Mouse (Mus musculus) lung, adult 2 months (tissue): ENCODE data around the gene CN725425. TPM values are rescaled to one million over a fixed set of nuclear protein-coding genes. Genes with fewer than 3 reads are reported as not detected.

Source experiments
- DNase-seq: peaks from one replicate; pipeline ENCODE4 v3.0.0; 2022
- H3K4me1 ChIP-seq: fragments of 200-500 bp; 2 replicates; pipeline ENCODE4 v1.6.1; 2011; ENCODE audit warnings: low read length; ENCODE audit not compliant: control insufficient read depth, insufficient read depth
- H3K4me3 ChIP-seq: fragments of 200-500 bp; replicated peaks from 2 replicates; pipeline ENCODE3; 2011; ENCODE audit warnings: low read depth, mild to moderate bottlenecking, control low read depth, low read length; ENCODE audit errors: extremely low read depth
- CTCF ChIP-seq: fragments of 200-500 bp; IDR thresholded peaks from 2 replicates; pipeline ENCODE4 v1.5.1; 2011; ENCODE audit warnings: mild to moderate bottlenecking, low read length, control low read depth; ENCODE audit not compliant: insufficient read depth
- POLR2A ChIP-seq: fragments of 200-500 bp; IDR thresholded peaks from 2 replicates; pipeline ENCODE4 v1.6.1; 2011; ENCODE audit warnings: low read depth, mild to moderate bottlenecking, control low read depth, low read length, borderline replicate concordance; ENCODE audit errors: extremely low read depth
- WGBS: fragments of 180-500 bp; shearing (Covaris S2); methylation state at CpG from one replicate; pipeline ENCODE4 v1.1.7; 2018; 5-methylcytosine and 5-hydroxymethylcytosine counted together
- polyA plus RNA-seq: library from polyadenylated mRNA; depleted of rRNA; stranded (reverse); fragments of >200 nt; gene quantifications from 2 replicates; pipeline ENCODE4 v1.2.3, GENCODE M21; 2012; rRNA removed

CN725425 gene
- polyA plus RNA-seq: not detected in 2 replicates

DNA sequence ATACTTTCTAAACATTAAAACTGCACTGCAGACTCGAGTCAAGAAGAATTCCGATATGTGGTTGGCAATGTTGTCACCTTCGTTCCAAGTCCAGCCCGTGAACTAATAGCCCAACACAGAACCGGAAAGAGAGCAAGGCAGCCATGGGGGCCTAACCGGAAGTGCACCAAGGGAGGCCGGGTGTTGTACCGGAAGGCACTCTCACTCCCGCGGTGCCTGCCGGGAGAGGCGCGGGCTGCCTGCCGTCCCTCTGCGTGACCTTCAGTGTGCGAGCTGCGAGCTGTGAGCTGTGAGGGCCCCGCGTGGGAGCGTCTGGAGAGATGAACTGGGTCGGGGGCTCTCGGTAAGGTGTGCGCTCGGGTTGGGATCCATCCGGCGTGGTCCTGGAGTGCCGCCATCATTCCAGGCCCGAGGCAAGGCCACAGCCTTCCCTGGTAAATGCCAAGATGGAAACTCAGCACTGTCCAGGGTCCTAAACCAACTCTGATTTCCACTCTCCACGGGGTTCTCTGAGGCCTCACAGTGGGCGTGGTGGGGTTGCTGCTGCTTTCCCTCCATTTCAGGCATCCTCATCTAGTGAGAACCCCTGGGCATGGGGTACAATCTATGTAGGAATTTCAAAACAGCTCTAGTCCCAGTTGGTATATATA, at the start of gene CN725425:
CN725425 (plus strand) TSS at position 239 of the 650 bp plus-strand sequence.
- Histone ChIP-seq H3K4me1 (no peaks in the 10 kb centered on the region), H3K4me3 (no peak within 1 kb of the TSS)
- no peak for TF ChIP-seq POLR2A
- TF ChIP-seq CTCF: no peak
- DNase-seq: no peak
- 89% methylated on average over 30 of the region's 30 CpGs for WGBS

DNA sequence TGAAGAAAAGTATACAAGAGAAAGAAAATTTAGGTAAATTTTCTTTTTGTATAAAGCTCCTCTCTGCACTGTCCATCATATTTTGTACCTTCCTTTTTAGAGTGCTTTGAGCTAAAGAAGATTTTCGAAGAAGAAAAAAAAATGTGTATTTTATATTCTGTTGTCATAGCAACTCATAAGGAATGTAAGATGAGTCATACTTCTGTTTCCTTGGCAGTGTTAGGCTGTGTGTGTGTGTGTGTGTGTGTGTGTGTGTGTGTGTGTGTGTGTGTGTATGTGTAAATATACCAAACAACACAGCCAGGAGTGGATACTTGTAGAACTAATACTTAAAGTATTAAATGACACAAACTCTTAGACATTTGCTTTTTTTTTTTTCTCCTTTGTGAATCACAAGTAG, 46.7 kb upstream of the CN725425 start:
- TF ChIP-seq POLR2A: no peak
- no peaks in the 10 kb centered on the region for H3K4me1 ChIP-seq
- WGBS: 22% methylated on average over 1 of the region's 1 CpGs
- H3K4me3 ChIP-seq: no peak overlapping the region
- DNase-seq: no peak

- no peak for TF ChIP-seq POLR2A
- TF ChIP-seq CTCF: no peak
- no peak overlapping the region for H3K4me3 ChIP-seq
- no peak for DNase-seq
- no peaks in the 10 kb centered on the region for H3K4me1 ChIP-seq
- WGBS: 75% methylated on average over 3 of the region's 3 CpGs
These were observed 46.0 kb upstream of the CN725425 start for GRCm38 (mm10) chr15:91153311-91153710.

GRCm38 (mm10) chr15:91161153-91161552, 38.1 kb upstream of the CN725425 start:
- no peak overlapping the region for H3K4me3 ChIP-seq
- no peaks in the 10 kb centered on the region for H3K4me1 ChIP-seq
- WGBS: 70% methylated on average over 5 of the region's 5 CpGs
- DNase-seq: no peak
- TF ChIP-seq POLR2A (no peak), CTCF (no peak)

DNA sequence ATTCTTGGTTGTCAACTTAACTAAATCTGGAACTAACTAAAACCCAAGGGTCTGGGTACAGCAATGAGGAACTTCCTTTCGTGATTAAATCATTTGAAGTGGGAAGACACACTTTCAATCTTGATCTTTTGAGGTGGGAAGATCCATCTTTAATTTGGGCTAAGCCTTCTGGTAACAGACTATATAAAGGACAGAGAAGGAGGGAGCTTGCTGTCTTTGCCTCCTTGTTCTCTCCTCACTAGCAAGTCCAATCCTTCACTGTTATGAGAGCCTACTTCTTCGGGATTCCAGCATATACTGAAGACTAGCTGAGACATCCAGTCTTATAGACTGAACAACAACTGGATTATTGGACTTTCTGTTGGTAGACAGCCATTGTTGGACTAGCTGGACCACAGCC, 35.8 kb upstream of the CN725425 start:
- Histone ChIP-seq H3K4me3 (no peak overlapping the region), H3K4me1 (peaks cover under 1% of the 10 kb centered on the region; the same call in 1 of the 2 replicates)
- DNase-seq: no peak
- TF ChIP-seq POLR2A (no peak), CTCF (no peak)
- 83% methylated on average over 2 of the region's 2 CpGs for WGBS

DNA sequence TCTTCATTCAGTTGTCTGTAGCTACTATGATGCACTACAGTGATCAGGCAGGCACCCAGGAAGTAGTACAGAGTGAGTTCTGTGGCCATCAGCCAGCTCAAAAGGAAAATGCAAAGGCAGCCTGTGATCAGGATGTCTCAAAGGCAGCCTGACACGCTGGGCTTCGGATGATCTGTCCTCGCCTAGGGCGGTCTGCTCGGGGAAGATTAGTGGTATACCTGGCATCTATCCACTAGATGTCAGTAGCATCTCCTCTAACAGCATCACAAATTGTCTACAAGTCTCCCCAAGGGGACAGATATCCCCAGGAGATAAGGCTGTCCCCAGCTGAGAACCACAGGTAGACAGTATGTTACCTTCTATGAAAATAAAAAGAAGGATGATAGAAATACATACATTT, 34.3 kb upstream of the CN725425 start:
- Histone ChIP-seq H3K4me1 (peaks cover 3% of the 10 kb centered on the region; the same call in 1 of the 2 replicates), H3K4me3 (no peak overlapping the region)
- DNase-seq: no peak
- no peak for TF ChIP-seq POLR2A
- TF ChIP-seq CTCF: 0 out of 2 replicates have a peak, but pooled peaks have one; percentile 1
- 18% methylated on average over 5 of the region's 5 CpGs for WGBS

DNA sequence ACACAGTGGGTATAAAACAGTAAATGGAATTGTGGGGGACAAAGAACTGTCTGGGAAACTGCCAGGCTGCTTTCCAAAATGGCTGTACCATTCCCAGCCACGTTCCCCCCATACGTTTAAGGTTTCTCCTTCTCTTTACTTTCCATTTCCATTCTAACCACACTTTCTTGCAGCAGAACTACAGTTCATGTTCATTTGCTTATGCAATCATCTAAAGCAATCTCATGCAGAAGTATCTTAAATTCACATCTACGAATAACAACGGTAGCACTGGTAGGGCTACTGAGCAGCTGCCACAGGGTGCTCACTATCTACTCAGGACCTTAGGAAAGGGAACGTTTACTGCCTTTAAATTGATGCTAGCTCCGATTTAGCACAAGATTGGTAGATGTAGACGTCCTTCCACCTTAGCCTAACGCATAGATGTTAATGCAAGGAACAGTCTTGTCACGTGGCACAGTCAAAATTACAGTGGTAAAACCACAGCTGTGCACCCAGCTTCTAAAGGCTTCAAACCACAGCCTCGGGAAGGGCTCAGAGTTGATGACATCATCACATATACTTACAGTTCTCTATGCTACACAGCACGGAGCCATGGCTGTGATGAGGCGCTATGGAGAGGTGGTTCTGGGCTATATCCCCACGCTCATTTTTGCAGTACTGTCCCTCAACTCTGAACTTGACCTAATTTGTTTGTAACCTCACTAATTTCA, 31.3 kb upstream of the CN725425 start:
- Histone ChIP-seq H3K4me1 (peaks cover 3% of the 10 kb centered on the region; the same call in 1 of the 2 replicates), H3K4me3 (no peak overlapping the region)
- TF ChIP-seq CTCF (no peak), POLR2A (no peak)
- 75% methylated on average over 13 of the region's 13 CpGs for WGBS
- DNase-seq: no peak

DNA sequence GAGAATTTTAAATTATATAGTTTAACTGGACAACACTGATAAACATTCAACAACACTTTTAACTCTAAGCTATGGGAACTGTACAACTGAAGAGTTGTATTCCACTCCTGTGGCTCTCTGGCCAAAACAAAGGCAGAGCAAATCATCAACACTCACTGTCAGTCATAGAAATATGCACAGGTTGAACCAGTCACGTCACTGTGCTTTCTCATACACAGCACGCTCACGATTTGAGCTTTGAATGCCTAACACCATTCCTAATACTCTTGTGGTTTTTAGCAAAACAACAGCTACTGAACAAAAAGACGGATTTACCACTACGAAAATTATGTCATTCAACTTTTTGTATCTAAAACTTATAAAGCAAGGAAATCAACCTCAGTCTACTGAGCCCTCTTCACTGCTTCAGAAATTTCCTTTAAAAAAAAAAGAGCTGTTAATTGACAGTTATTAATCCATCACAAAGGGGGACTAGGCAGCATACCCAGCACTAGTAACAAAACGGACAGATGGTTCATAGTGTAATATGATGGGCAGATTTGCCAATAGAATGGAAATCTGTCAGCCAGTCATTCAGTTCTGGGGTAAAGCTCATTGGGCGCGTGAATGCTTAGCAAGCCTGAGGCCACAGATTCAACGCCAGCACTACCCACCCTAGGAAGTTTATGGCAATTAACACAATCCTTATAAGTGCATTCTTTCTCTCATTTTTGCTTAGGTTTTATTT, 28.5 kb upstream of the CN725425 start:
- TF ChIP-seq CTCF (no peak), POLR2A (no peak)
- DNase-seq: no peak
- peaks cover 3% of the 10 kb centered on the region; the same call in 1 of the 2 replicates for H3K4me1 ChIP-seq
- H3K4me3 ChIP-seq: no peak overlapping the region
- 73% methylated on average over 9 of the region's 9 CpGs for WGBS

DNA sequence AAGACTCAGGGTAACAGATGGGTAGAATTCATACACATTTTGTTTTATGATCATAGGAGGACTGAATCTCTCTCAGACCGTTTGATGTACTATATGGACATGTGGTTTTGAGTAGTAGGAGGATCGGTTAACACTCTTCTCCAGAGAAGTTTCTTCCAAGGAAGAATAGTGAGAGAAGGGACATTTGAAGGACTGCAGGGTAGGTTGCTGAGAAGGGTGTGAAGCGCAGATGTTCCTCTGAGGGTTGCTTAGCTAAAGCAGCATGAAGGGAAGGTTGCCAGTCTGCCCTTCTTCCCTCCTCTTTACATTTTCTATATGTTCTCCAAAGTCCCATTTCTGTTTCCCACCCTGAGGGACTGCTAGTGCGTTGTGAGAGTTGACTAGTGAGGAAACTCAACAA, 28.0 kb upstream of the CN725425 start:
- WGBS: 87% methylated on average over 4 of the region's 4 CpGs
- no peak overlapping the region for H3K4me3 ChIP-seq
- TF ChIP-seq CTCF: no peak
- no peak for TF ChIP-seq POLR2A
- DNase-seq: no peak
- peaks cover 3% of the 10 kb centered on the region; the same call in 1 of the 2 replicates for H3K4me1 ChIP-seq
